Mouse (Mus musculus): ENCODE results near the gene Casz1. TPM values are rescaled to one million over a fixed set of nuclear protein-coding genes. Genes with fewer than 3 reads are reported as not detected.
A peak's percentile ranks its signal among the peaks of the same experiment; 100 is the strongest.

Gene Casz1
- polyA plus RNA-seq, 1 experiment from 2014 or later: 2.7 TPM

DNA sequence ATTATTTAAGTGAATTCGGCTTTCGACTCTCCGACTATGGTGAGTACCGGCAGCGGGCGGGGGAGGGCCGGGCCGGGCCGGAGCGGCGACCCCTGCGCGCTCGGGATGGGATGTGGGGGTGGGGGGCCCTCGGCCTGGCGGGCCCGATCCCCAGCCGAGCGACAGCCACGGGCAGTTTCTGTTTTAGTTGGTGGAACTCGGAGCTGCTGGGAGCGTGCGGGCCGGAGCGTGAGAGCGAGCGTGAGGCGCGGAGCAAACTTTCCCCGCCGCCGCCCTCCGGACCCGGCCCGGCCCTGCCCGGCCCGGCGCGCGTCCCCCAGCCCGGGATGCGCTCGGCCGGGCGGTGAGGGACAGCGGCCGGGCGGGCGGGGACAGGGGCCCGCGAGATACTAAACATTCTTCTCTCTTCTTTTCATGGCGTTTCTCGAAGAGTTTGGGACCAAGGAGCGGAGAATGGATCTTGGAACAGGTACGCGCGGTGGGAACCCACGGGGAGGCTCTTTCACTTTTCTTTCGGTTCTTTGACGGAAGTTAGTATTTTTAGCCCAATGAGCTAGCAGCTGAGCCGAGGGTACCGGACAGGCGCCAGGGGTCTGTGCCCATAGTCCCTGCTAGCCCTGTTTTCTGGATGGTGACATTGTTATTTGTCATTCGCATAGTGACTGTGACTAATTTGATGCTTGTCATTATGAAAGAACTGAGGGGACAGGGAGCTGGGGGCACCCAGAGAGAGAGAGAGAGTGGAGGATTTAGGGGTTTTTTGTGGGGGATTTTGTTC lies 97.2 kb downstream of the Casz1 start:
- Histone ChIP-seq H3K4me2 (replicated peaks) (peak overlapping the region; percentile 95), H3K9ac (replicated peaks) (peak overlapping the region; percentile 59), H3K36me3 (no peaks in the 10 kb centered on the region), H3K4me1 (replicated peaks) (peaks cover 30% of the 10 kb centered on the region), H3K9me3 (no peaks in the 10 kb centered on the region), H3K27ac (no peak overlapping the region), H3K27me3 (peaks cover 84% of the 10 kb centered on the region), H3K4me3 (replicated peaks) (peak overlapping the region; percentile 57)
- under 1% methylated on average over 64 of the region's 64 CpGs for WGBS
- peak; percentile 29; the same call in 1 of the 2 replicates for ATAC-seq

DNA sequence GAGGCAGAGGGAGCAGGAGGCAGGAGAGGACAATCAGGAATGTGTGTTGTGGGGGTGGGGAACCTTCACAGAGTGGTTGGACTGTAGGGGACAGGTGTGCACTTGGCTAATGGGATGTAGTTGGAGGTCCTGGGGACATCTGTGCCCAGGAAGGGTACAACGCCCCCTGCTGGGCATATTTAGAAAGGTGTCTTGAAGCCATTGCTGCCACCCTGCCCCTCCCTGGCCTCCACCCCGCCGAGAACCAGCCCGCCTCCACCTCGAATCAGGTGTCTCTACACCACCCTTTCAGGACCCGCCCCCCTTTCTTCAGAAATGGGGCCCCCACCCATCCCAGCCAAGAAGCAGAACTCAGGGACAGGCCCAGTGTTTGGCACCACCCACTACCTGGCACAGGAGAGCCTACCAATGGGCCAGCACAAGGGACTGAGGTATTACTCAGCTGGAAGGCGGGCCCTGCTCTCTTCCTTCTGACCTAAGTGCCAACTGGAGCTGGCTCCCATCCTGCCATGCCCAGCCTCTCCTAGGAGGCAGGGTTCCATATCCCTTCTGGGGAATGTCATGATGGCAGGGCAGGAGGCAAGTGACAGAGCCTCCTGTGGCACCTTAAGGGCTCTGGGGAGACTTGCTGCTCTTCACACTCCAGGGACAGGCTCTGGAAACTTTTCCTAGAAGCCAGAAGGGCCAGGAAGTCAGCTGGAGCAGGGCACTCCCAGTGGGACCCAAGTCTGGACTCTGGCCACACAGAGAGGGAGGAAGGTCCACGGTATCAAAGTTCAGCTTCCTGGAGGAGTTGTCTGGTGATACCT lies 98.9 kb downstream of the Casz1 start:
- ATAC-seq: no peak
- no peak overlapping the region; the same call in 1 of the 2 replicates for H3K4me3 ChIP-seq (replicated peaks)
- no peak overlapping the region for H3K27ac ChIP-seq
- H3K4me2 ChIP-seq (replicated peaks): peak overlapping the region; percentile 95; the same call in 1 of the 2 replicates
- no peaks in the 10 kb centered on the region for H3K9me3 ChIP-seq
- H3K9ac ChIP-seq (replicated peaks): no peak overlapping the region
- H3K4me1 ChIP-seq (replicated peaks): peaks cover 38% of the 10 kb centered on the region
- no peaks in the 10 kb centered on the region for H3K36me3 ChIP-seq
- 28% methylated on average over 8 of the region's 8 CpGs for WGBS
- peaks cover 86% of the 10 kb centered on the region for H3K27me3 ChIP-seq

DNA sequence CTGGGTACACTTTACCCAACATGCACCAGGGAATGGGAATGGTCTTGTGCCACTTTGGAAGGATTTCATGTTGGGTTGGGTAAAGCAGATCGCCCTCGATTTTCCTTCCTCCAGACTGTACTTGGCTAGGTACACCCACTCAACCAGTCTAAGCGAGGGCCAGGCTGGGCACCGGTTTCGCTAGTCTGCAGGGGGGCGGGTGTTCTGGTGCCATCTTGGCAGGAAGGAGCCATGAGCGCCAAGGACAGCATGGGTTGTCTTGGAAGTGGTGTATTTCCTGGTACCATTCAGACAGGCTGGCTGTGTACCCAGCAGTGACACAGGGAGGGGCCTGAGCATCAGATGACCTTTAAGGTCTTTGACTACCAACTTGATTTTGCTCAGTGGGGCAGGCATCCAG lies 101.1 kb downstream of the Casz1 start:
- peaks cover 53% of the 10 kb centered on the region for H3K4me1 ChIP-seq (replicated peaks)
- ATAC-seq: no peak
- no peak overlapping the region for H3K9ac ChIP-seq (replicated peaks)
- no peak overlapping the region for H3K4me3 ChIP-seq (replicated peaks)
- H3K27ac ChIP-seq: no peak overlapping the region
- no peak overlapping the region for H3K4me2 ChIP-seq (replicated peaks)
- no peaks in the 10 kb centered on the region for H3K36me3 ChIP-seq
- no peaks in the 10 kb centered on the region for H3K9me3 ChIP-seq
- 95% methylated on average over 7 of the region's 7 CpGs for WGBS
- peaks cover 72% of the 10 kb centered on the region for H3K27me3 ChIP-seq

DNA sequence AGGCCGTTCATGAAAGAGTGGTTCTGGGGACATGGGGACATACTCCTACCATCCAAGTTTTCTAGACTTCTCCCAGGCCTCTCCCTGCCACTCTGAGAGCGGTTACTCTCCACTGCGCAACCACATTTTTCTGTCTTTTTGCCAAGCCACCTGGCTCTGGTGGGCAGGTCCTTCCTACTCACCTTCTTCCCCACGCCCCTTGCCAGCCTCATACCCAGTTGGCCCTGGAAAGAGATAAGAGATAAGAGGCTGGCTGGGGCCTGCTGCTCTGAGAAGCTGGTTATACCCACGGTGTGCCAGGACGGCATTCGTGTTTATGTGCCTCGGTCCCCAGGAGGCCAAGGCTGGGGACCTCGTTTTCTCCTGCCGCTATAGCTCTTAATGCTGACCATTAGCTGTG lies 102.6 kb downstream of the Casz1 start:
- peaks cover 80% of the 10 kb centered on the region for H3K27me3 ChIP-seq
- H3K9me3 ChIP-seq: no peaks in the 10 kb centered on the region
- no peak for ATAC-seq
- H3K9ac ChIP-seq (replicated peaks): no peak overlapping the region
- H3K27ac ChIP-seq: no peak overlapping the region
- peaks cover 46% of the 10 kb centered on the region for H3K4me1 ChIP-seq (replicated peaks)
- no peaks in the 10 kb centered on the region for H3K36me3 ChIP-seq
- no peak overlapping the region for H3K4me3 ChIP-seq (replicated peaks)
- H3K4me2 ChIP-seq (replicated peaks): no peak overlapping the region
- WGBS: 90% methylated on average over 10 of the region's 10 CpGs

DNA sequence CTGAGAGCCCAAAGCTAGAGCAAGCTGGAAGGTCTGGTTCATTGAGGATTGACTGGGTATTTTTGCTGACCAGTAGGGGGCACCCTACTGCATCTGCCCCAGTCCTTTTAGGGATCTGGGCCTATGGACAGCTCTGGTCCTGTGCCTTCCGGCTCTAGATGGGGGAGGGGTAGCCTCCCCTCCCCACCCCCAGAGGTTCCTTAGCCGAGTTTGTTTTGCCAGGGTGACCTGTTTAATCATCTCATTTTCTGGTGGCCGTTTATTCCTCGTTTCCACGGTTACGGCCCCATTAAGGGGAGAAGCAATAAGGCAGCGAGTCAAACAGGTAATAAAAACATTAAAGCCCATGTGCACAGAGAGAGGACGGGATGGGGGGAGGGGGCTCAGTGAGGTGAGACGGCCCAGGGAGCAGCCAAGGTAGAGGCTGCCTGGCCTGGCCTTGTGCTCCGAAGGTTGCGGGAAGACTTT lies 104.0 kb downstream of the Casz1 start:
- H3K4me1 ChIP-seq (replicated peaks): peaks cover 54% of the 10 kb centered on the region
- H3K9ac ChIP-seq (replicated peaks): no peak overlapping the region
- H3K9me3 ChIP-seq: no peaks in the 10 kb centered on the region
- H3K27me3 ChIP-seq: peaks cover 78% of the 10 kb centered on the region
- ATAC-seq: no peak
- 53% methylated on average over 11 of the region's 11 CpGs for WGBS
- no peak overlapping the region for H3K4me3 ChIP-seq (replicated peaks)
- H3K27ac ChIP-seq: no peak overlapping the region
- H3K36me3 ChIP-seq: no peaks in the 10 kb centered on the region
- no peak overlapping the region for H3K4me2 ChIP-seq (replicated peaks)

DNA sequence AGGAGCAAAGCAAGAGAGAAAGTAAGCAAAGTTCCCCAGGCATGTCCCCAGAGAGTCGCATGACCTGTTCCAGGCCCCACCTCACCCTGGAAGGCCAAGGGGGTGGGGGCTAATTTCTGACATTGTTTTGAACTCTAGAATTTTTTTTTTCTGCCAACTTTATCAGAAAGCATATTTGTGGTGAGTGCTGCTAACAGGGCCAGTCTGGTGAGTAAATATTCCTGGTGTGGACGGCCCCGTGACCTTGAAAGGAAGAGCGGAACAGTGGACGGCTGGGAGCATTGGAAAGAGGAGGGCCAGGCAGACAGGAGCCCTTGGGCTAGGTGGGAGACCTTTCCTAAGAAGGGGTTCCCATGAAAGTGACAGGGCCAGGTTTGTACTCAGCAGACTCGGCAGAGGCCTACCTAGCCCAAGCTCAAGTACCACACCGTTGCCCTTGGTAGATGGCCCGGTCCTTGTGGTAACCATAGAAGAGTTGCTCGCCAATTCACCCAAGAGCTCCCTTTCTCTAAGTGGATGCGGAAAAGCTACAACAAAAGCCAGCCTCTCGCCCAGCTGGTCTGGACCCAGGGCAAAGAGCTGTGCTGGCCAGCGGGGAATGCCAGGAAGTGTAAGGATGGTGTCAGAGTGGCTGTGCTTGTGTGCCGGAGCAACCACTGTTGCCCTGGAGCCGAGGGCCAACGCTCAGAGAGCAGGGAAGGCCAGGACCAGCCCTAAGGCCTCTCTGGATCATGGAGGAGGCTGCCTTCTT lies 104.7 kb downstream of the Casz1 start:
- Histone ChIP-seq H3K4me1 (replicated peaks) (peaks cover 52% of the 10 kb centered on the region), H3K27me3 (peaks cover 77% of the 10 kb centered on the region), H3K36me3 (no peaks in the 10 kb centered on the region), H3K4me2 (replicated peaks) (no peak overlapping the region), H3K4me3 (replicated peaks) (no peak overlapping the region), H3K27ac (no peak overlapping the region), H3K9me3 (no peaks in the 10 kb centered on the region), H3K9ac (replicated peaks) (no peak overlapping the region)
- no peak for ATAC-seq
- 85% methylated on average over 15 of the region's 15 CpGs for WGBS

DNA sequence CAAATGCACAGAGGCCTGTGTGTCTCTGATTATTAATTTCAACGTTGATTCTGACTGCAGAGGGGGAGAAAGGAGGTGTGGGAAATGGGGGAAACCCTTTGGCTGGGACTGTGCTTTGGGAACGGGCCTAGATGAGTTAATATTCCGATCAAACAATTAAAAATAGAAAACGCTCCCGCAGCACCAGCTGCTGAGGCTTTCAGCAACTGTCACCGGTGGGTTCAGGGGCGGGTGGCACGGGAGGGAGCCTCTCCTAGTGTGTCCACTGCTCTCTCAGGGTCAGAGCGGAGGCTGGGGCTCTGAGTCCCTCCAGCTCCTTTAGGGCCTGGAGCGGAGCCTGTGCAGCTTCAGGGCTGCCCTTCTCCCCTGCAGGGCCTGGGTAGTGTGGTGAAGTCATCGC lies 105.3 kb downstream of the Casz1 start:
- no peak for ATAC-seq
- 66% methylated on average over 11 of the region's 11 CpGs for WGBS

DNA sequence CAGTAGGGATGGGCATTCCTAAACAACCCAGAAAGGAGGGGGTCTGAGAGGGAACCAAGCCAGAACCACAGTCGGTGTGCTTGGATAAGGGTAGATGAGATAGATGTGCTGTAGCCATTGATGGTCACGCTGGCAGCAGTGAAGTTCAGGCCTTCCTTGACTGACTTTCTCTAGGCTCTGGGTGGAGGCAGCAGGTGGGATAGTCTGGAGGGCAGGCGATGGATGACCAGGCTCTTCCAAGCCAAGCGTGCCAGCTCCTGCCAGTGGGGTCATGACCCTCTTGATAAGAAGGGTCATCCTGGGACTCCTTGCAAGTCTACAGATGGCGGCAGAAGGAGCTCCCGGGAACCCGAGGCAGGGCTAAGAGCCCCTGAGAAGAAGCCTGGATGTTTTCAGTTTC lies 107.9 kb downstream of the Casz1 start:
- Histone ChIP-seq H3K27me3 (peaks cover 59% of the 10 kb centered on the region), H3K9me3 (no peaks in the 10 kb centered on the region), H3K4me2 (replicated peaks) (no peak overlapping the region), H3K9ac (replicated peaks) (no peak overlapping the region), H3K27ac (no peak overlapping the region), H3K4me3 (replicated peaks) (no peak overlapping the region), H3K36me3 (no peaks in the 10 kb centered on the region), H3K4me1 (replicated peaks) (peaks cover 68% of the 10 kb centered on the region)
- ATAC-seq: no peak
- WGBS: 53% methylated on average over 7 of the region's 7 CpGs

More for the DNA sequence above, 105.3 kb downstream of the Casz1 start:
- Histone ChIP-seq H3K9ac (replicated peaks) (no peak overlapping the region), H3K4me1 (replicated peaks) (peaks cover 55% of the 10 kb centered on the region), H3K4me2 (replicated peaks) (no peak overlapping the region), H3K27me3 (peaks cover 75% of the 10 kb centered on the region), H3K4me3 (replicated peaks) (no peak overlapping the region), H3K36me3 (no peaks in the 10 kb centered on the region), H3K9me3 (no peaks in the 10 kb centered on the region), H3K27ac (no peak overlapping the region)

DNA sequence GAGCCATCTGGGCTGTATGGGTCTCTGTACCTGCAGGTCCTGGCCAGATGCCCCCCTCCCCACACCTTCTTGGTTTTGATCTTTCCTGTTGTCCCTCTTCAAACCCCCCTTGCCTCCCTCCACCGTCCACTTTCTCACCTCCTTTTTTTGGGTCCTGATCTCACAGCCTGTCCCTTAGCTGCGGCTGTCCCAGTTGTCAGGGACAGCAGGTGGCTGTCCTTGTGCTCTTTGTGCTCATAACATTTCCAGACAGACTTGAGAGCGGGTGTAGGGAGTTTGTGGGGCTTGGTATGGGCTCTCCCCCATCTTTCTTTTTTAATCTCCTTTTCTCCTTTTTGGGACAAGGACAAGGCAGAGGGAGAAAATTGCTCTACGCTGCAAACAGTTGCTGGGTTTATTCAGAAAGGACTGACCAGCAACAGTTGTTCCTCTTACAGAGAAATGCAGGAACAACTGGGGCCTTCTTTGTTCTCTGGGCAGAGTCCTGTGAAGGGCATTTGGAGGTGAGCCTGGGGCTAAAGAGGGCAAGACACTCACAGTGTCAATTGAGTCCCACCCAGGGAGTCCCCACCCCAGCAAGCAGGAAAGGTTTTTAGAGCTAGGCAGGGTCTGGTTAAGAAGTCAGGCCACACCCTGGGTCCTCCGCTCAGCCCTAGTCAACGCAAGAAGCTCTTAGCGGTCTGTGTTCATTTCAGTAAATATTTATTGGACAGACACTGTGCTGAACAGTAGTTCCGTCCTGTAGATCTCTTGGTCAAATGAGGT lies 108.8 kb downstream of the Casz1 start:
- no peak for ATAC-seq
- no peak overlapping the region for H3K4me3 ChIP-seq (replicated peaks)

DNA sequence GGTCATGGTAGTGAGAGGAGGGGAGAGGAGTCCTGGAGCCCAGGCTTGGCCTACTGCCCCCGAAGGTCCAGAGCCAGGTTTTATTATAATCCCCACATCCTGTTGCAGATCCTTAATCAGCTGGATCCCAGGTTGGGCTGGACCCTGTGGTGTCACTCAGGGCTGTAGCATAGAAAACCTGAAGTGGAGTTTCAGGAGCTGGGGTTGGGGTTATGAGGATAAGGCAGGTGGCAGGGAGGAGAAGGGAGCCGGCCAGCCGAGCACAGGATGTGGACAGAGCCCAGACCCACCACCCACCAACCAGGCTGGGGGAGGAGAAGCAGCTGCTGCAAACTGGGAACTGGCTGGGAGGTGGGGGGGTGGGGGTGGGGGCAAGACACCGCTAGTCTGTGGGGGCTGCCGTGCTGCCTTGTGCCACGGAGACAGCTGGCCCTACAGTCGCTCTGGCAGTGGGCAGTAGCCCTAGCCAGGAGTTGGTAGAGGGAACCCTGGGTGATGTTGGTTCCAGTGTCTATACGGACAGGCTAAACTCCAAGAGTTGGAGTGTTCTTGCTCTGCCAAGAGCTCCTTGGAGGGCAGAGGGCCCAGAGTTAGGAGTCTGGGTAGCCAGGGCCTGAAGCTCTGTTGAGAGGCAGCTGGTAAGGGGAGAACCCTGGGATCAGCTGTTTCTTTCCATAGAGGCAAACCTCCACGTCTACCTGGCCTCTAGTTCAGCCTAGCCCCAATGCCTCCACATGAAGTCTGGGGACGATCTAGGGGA lies 110.8 kb downstream of the Casz1 start:
- 0 out of 2 replicates have a peak overlapping the region, but pooled peaks have one; percentile 11 for H3K4me2 ChIP-seq (replicated peaks)
- H3K9me3 ChIP-seq: no peaks in the 10 kb centered on the region
- H3K4me1 ChIP-seq (replicated peaks): peaks cover 47% of the 10 kb centered on the region
- H3K27me3 ChIP-seq: peaks cover 74% of the 10 kb centered on the region
- H3K4me3 ChIP-seq (replicated peaks): no peak overlapping the region
- H3K27ac ChIP-seq: peak overlapping the region; percentile 53; the same call in 1 of the 2 replicates
- peak; percentile 83 for ATAC-seq
- H3K36me3 ChIP-seq: no peaks in the 10 kb centered on the region
- no peak overlapping the region for H3K9ac ChIP-seq (replicated peaks)
- 36% methylated on average over 10 of the region's 10 CpGs for WGBS

More for the DNA sequence above, 108.8 kb downstream of the Casz1 start:
- WGBS: 59% methylated on average over 8 of the region's 8 CpGs
- Histone ChIP-seq H3K9ac (replicated peaks) (no peak overlapping the region), H3K27ac (no peak overlapping the region), H3K36me3 (no peaks in the 10 kb centered on the region), H3K9me3 (no peaks in the 10 kb centered on the region), H3K4me1 (replicated peaks) (peaks cover 64% of the 10 kb centered on the region), H3K4me2 (replicated peaks) (no peak overlapping the region), H3K27me3 (peaks cover 59% of the 10 kb centered on the region)

Data from midbrain, embryonic 13.5 days (tissue).